Mouse (Mus musculus) embryonic fibroblast, embryonic 13.5 days (primary cell): ENCODE results near the gene Enox1.

Source experiments
- CTCF ChIP-seq: IDR thresholded peaks from 2 replicates; pipeline ENCODE4 v1.5.1; 2011; ENCODE audit warnings: mild to moderate bottlenecking, control low read depth, low read length, moderate library complexity, borderline replicate concordance; ENCODE audit not compliant: insufficient read depth
- POLR2A ChIP-seq: IDR thresholded peaks from 2 replicates; pipeline ENCODE4 v1.6.1; 2011; ENCODE audit warnings: low read depth, mild to moderate bottlenecking, control low read depth, low read length, moderate library complexity

GRCm38 (mm10) chr14:77536592-77536991 lies 380.0 kb downstream of the Enox1 start:
- TF ChIP-seq POLR2A (no peak), CTCF (no peak)
